Mouse (Mus musculus): ENCODE measurements around the gene Gpatch8.

The Gpatch8 gene

DNA sequence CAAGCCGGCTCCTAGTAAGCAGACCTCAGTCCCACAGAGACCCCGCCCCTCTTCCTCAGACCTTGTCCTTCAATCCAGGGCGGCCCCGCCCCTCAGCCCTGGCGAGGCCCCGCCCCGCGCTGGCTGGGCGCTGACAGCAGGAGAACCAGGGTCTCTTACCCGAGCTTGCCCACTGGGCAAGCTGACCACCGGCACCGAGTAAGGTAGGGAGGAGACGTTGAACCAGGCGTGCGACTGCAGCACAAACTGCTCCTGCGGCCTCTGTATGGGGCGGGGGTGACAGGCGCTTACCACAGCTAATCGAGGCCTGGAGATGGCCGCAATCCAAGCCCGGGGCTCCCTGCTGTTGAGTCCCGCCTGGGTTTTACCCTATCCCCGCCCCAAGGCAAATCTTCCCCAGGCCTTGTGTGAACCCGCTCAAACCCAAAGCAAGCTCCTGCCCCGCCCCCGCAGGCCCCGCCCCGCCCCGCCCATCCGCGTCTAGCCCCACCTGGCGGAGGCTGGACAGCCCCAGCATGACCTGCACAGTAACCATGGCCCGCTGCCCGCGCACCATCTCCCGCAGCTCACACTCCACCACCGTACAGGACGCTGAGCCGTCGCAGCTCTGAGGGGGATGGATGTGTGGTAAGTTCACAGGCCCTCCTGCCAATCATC is 100.3 kb downstream of the Gpatch8 start:
- CTCF ChIA-PET = interaction anchor here (0.6 kb wide), 1 partner anchor 875 kb away, joined by 6 read pairs; no protein-coding TSS in a partner anchor

DNA sequence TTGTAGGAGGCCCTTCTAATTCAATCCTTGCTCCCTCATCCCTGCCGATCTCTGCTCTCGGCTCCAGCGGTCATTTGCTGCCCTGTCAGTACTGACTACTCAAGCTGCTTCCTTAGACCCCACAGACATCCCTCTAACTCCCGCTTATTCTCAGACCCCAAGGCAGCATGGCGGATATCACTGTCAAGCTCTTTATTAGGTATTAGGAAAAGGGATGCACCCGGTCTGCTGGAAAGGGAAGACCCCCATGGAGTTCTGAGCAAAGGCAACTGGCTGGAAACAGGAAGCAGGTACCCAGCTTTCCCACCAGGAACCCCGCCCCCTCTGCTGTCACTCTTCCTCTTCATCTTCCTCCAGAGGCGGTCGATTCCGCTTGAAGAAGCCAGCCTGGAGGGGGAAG is 103.1 kb downstream of the Gpatch8 start:
- CTCF ChIA-PET = no interaction called here

DNA sequence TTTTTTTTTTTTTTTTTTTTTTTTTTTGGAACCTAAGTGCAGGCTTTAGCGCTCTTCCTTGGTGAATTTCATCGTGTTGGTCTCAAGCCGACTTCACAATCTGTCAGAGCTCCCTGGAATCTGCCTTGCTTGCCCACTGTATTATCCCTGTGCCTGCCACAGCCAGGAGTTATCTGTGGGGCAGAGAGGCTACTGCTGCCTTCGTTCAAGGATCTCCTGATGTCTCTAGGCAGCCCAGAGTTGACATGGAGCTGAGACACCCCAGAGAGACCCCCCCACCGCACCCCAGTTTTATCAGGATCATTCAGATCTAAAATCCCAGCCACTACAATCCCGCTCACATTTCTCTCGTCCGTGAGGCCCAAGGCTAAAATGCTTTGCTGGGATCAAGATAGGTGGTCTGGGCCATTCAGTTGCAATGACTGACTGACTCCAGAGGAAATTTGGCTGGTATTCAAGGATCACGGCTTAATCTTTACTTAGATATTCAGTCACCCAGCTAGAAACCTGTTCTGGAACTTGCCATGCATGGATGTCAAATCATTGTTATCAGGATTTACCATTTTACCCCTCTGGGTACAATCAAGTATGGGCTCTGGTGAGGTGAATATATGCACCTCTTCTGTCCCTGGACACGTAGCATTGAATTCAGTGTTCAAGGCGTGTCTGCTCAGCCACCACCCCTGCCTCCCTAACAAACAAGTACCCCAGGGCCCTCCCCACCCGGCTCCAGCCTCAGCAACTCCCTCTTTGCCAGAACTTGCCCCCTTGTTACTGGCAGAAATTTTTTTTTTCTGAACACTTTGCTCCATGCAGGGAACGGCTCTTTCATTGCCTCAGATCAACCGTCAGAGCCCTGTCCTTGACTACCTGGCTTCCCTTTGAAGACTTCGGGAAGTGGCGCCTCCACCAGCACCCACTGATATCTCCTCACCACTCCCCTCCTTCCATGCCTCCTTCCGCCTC is 106.9 kb downstream of the Gpatch8 start:
- CTCF ChIA-PET = interaction anchor here (0.7 kb wide), 1 partner anchor 140 kb away, joined by 5 read pairs; no protein-coding TSS in a partner anchor

DNA sequence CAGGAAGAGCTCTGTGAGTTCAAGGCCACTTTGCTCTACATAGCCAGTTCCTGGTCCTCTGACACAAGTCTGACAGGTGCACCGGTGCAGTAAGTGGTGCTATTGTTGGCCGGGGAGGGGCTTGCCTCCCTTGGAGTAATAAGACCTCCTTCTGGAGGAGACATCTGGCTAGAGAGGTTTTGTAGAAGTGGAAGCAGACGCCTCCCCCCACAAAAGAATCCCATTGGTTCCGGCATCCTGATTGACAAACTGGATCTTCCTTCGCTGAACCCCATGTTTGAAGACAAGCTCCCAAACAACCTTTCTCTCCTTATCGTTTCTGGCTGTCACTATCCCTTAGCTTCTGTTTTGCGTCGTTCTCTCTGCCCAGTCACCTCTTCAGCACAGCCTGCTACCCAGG is 107.9 kb downstream of the Gpatch8 start:
- CTCF ChIA-PET = interaction anchor here (0.6 kb wide), 1 partner anchor 15 kb away, joined by 4 read pairs; no protein-coding TSS in a partner anchor

DNA sequence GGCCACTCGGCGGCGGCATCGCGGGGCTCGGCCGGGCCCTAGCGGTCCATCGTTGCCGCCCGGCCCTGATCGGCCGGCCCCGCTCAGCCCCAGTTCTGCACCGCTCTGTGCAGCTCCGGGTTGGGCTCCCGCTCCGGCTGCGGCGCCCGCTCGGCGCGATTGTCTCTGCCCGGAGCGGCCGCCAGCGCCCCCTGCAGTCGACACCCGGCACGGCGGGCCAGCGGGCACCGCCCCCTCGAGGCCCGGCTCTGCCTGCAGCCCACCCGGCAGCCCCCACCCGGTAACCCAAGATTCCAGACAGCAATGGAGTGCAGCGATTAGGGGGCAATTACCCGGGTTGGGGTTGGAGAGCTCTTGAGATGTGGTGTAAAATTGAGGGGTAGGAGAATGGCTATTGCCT is 108.7 kb downstream of the Gpatch8 start, which contains the start of gene Fam171a2:
TSS of gene Fam171a2 (minus strand) at position 186 of the 400 bp plus-strand sequence.
- CTCF ChIA-PET = interaction anchor here (0.6 kb wide), 1 partner anchor 14 kb away, joined by 4 read pairs; no protein-coding TSS in a partner anchor

DNA sequence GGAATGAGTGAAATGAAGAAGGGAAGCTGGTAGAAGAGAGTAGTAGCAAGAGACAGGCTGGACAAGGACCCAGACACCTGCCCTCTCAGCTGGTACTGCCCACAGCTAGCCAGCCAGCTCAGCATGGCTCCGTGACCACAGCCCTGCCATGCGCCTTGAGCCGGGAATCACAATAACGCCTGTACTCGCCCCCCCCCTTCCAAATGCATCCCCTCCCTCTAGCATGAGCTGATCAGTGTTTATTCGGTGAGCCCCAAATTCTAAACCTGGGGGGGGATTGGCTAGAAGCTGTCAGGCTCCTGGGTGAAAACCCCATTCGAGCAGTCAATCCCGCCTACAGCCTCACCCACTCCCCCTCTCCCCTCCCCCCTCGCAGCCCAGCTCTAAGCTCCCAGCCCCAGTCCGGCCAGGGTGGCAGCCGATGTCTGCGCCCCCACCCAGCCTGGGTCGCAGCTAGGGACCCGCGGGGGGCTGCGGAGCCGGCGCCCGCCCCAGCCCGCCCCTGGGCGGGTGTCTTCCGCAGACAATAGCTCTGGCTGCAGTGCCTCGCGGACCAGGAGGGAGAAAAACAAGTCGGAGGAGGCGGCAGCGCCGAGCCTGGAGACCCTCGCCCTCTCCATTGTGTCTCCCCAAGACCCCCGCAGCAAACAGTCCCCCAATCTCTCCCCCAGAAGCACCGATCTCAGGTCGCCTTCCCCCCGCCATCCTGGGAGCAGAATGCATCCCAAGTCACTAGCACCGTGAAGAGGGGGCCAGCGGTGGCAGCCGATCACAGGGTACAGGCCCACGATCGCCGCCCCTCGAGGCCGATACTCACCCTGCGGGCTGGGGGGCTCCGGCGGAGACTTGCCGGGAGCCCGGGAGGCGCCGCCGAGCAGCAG is 109.4 kb downstream of the Gpatch8 start:
- CTCF ChIA-PET = interaction anchor here (0.6 to 1.4 kb wide), 2 partner anchors 9 to 13 kb away, joined by 3 to 4 read pairs; no protein-coding TSS in a partner anchor

DNA sequence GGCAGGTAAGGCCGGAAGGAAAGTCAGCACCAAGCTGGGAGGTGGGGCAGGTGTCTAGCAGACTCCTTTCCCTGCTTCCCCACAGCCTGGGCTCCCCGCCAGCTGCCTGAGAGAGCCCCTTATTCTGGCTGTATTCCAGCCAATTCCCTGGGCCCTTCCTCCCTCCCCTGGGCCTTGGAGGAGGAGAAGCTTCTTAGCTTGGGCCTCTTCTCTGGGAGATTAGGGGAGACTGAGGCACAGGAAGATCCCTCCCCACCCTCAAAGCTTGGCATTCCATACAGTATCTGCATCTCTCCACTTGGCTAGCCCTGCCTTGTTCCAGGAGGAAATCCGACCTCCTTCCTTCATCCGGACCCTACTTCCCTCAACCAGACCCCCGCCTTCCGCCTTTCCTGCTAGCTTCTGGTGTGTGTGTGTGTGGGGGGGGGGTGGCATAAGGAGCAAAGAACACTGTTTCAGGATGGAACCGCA is 110.3 kb downstream of the Gpatch8 start:
- CTCF ChIA-PET = interaction anchor here (0.6 to 1.4 kb wide), 2 partner anchors 8 to 830 kb away, joined by 3 to 4 read pairs; no protein-coding TSS in a partner anchor

DNA sequence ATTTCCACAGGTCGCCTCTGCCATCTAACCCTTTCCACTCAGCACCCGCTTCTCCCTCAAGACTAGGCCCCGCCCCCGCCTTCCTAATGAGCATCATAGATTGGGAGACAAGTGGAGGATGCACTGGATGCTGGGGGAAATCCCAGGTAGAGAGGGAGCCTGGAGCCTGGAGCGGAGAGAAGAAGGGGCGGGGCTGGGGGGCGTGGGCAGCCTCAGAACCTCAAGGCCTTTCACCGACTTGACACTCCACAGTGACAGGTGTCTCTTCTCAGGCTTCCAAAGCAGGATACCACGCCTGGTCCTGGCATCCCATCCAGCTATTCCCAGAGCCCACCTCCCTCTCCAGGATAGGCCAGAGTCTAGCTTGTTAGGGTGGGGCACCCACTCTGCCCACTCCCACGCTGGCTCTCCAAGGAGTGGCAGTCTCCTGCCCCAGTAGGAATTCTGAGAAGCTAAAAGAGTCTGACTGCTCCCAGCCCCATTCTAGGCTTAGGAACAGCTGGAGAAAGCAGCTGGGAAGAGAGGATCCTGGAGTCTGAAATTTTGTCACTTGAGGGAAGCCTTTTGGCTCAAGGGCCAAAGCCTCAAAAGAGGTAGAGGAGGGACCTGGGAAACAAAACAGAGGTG is 110.8 kb downstream of the Gpatch8 start:
- CTCF ChIA-PET = interaction anchor here (0.6 to 1.4 kb wide), 2 partner anchors 8 to 829 kb away, joined by 3 to 4 read pairs; no protein-coding TSS in a partner anchor

DNA sequence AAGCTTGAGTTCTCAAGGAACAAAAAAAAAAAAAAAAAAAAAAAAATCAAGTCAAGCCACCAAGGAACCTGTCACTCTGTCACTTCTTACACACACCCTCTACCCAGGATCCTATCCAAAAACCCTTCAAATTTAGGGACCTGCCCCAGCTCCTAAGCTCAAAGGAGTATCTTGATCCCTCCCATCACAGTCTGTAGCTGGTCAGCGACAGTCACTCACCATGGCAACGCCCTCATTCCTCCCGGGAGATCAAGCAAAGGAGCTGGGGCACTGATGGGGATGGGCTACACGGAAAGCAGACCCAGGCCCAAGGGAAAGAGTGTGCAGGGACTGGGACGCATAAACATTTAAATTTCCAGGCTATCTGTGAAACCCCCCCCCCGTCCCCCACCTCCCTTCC is 111.4 kb downstream of the Gpatch8 start:
- CTCF ChIA-PET = no interaction called here

DNA sequence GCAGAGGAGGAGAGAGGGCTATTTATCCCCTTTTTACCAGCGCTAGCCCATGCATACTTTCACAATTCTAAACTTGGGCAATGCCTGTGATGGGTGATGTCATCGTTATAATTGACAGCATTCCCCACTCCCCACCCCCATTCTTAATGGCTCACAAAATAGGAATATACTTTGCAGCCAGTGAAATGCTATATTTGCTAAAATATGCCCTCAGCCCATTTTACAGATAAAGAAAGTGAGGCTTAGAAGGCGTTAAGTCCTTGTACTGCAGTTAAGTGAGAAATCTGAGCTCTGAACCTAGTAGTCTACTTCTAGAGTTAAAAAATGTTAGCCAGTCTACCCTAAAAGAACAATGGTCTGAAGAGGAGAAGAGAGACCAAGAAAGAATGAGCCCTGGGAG is 111.9 kb downstream of the Gpatch8 start:
- CTCF ChIA-PET = no interaction called here

DNA sequence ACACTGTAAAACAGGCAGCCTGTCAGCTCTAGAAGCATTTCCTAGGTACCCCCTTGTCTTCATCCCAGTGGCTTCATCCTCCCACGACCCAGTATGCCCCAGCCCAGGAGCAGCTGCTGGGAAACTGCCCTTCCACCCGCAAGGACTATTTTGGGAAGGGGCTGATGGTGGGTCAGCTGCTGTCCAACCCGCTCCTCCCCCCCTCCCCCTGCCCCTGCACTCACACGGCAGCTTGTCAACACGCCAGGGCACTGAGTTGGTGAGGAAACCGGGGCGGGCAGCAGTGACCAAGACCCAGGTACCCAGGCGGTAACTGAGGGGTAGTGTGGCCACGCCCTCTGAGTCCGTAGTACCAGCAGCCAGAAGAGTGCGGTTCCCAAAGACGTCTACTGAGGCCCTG is 112.5 kb downstream of the Gpatch8 start:
- CTCF ChIA-PET = no interaction called here

DNA sequence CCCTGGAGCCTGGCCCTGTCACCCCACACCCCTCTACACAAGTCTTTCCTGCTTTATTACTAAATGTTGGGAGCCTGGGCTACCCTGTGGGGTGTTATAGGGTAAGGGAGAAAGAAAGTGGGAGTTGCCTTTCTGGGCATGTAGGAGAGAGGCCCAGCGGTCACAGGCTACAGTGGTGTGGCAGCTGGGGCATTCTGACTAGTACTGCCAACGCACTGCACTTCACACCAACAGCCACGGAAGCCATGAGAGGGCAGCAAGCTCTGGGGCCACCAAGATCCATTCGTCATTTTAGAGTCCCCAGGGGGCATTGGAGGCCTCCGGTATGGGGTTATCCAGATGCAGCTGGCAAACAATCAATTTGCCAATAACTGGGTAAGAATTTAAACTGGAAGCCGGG is 114.1 kb downstream of the Gpatch8 start:
- CTCF ChIA-PET = no interaction called here

DNA sequence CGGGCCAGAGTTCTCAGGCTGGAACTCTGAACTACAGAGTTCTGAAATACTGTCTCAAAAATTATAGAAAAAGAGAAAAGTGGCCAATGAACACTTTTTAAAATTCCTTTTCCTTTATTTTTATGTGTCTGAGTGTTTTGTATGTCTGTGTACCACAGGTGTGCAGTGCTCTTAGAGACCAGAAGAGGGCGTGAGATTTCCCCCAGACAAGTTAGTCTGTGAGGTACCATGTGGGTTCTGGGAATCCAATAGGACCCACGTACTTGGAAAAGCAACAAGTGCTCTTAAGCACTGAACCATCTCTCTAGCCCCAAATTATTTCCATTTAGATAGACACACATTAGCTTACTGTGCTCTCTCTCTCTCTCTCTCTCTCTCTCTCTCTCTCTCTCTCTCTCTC is 114.8 kb downstream of the Gpatch8 start:
- CTCF ChIA-PET = no interaction called here

DNA sequence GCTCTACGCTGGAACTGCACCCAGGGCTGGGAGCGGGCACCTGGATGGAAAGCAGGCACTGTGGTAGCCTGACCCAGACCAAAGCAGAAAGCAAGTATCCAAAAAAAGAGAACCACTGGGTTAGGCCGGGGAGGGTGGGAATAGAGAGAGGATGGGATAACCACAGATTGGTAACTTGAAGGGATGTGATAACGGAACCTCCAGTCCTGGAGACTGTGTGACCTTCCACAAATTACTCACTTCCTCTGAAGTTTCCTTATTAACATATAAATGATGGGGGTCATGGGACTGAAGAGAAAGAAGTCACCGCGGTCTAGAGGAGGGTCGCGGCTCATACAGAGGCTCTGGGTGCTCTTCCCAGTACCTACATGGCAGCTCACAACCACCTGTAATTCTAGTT is 115.9 kb downstream of the Gpatch8 start:
- CTCF ChIA-PET = no interaction called here

DNA sequence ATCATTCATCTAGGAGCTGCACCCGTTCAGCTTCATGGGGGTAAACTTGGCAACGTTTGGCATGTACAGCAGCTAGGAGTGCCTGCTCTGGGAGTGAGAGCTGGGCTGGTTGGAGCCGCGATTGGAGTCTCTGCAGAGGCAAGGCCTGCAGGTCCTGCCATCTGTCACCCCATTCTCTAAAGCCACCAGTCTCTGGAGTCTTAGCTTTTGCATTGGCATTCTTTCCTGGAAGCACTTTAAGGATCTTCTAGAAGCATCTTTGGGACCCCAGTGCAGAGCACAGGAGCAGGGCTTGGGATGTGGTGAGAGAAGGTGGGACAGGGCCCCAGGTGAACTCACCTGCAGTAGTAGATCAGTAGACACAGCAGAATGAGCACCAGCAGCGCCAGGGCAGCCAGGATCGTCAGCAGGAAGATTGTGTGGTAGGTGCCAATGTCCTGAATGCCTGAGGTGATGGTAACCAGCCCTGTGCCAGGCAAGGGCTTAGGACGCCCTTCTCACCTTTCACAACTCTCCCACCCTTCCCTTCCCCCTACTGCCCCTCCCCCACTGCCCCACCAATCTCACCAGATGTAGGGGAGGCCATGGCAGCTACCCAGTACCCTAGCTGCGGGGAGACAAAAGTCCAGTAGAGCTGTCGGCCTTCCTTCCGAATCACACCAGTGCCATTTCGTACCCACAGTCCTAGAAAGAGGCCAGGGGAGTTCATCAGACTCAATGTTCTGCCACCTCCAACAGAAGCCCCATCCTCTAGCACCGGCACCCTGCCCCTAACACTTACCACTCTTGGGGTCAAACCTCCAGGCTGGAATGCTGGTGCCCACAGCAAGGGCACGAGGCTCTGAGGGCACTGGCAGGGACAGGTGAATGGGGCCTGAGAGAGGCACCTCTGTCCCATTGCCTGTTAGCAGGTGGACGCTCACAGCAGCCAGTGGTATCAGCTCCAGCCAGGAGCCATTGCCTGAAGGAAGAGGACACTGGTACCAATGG is 116.8 kb downstream of the Gpatch8 start:
- CTCF ChIA-PET = no interaction called here

DNA sequence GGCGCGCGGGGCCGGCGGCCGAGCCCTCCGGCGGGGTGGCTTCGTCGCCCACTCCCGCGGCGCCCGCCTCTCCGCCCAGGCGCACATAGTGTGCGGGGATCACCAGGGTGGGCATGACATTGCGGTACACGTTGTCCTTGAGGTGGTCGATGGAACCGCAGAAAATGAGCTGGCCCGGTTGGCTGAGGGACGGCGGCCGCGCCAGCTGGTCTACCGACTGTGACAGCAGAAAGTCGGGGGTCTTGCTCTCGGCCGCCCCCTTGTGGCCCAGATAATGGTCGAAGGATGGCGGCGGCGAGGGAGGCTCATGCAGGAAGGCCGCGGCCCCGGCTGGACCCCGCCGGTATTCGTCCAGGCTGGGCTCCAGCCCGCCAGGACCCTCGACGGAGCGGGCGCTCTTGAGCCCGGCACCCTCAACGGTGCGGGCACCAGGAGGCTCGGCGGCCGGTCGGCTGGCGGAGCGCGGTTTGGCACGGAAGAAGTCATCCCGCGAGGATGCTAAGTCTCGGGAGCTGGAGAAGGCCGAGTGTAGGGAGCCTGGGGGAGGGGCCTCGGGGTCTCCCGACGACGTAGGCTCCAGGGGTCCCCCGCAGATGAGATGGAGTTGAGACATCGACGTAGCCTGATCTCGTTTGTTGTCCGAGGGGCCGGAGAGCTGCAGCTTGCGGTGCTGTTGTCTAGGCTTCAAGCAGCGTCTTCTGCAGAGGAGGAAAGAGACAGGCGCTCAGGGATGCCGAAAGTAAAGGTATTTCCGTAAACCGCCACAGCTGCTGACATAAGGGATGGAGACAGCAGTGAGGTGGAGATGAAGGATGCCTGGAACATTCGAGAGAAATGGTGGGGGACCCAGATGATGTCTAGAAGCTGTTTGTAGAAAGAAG is 117.7 kb downstream of the Gpatch8 start:
- CTCF ChIA-PET = interaction anchor here (1.5 kb wide), 1 partner anchor 8 kb away, joined by 4 read pairs; no protein-coding TSS in a partner anchor

DNA sequence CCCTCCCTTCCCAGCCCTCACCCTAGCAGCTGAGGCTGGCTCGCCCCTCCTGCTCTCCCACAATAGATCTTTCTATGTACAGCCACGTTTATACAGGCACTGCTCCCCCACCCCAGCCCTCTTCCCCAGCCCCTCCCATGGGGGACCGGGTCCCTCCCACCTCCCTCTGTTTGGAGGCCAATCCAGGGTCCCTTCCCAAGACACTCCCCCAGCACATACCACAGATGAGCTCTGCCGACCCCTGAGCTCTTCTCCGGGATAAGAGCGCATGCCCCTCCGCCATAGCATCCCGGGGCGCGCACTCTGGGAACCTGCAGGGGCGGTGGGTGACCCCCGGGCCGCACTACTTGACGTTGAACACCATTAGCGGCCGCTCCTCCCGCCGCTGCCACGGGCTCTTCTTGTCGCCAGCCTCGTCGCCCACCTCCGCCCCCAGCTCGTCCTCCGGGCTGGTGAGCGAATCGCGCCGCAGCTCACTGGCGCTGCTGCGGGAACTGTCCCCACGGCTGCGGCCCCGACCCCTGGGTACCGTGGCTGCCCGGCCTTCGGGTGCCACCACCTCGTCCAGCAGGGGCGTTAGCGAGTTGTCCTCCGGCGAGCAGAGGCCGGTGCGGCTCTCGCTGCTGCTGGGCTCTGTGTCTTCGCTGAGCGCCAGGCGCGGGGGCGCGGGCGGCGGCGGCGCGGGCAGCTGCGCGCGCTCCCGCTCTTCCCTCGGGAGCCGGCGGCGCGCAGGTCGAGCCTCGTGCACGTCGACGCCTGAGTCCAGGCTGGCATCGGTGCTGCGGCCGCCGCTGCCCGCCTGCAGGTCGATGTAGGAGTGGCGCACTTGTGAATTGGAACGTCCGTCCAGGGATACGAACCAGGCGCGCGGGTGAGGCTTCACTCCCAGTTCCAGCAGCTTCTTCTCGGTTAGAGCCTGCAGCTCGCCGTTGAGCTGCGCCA is 118.8 kb downstream of the Gpatch8 start:
- CTCF ChIA-PET = interaction anchor here (0.6 to 1.5 kb wide), 4 partner anchors 9 to 208 kb away, joined by 3 to 5 read pairs (median 4); no protein-coding TSS in a partner anchor
